Mouse (Mus musculus) myocyte (in vitro differentiated cells): ENCODE data around the gene Tssc4.

Source experiments
- MAX ChIP-seq: IDR thresholded peaks from one replicate; pipeline ENCODE4 v1.6.1; 2011; ENCODE audit warnings: low read depth, mild to moderate bottlenecking, control low read depth
- MYOD1 ChIP-seq, 3 experiments: IDR thresholded peaks; one replicate each; pipeline ENCODE4 v1.6.1; 2011; ENCODE audit warnings: control low read depth in 2 of 3, low read depth in 2 of 3, mild to moderate bottlenecking in 2 of 3, moderate library complexity in 1 of 3; ENCODE audit not compliant: insufficient read length in 2 of 3, control insufficient read depth in 1 of 3
- MYOG ChIP-seq, 3 experiments: IDR thresholded peaks; one replicate each; pipeline ENCODE4 v1.6.1; 2011; ENCODE audit warnings: control low read depth in 2 of 3, low read depth in 2 of 3, mild to moderate bottlenecking in 2 of 3; ENCODE audit not compliant: insufficient read length in 2 of 3, control insufficient read depth in 1 of 3, insufficient read depth in 1 of 3
- POLR2A ChIP-seq: IDR thresholded peaks from one replicate; pipeline ENCODE4 v1.6.1; 2011; ENCODE audit warnings: low read depth, mild to moderate bottlenecking, control low read depth, moderate library complexity; ENCODE audit not compliant: insufficient read length
- POLR2AphosphoS2 ChIP-seq: IDR thresholded peaks from one replicate; pipeline ENCODE4 v1.6.1; 2011; ENCODE audit warnings: low read depth, control low read depth; ENCODE audit not compliant: insufficient read length
- REST ChIP-seq: IDR thresholded peaks from one replicate; pipeline ENCODE4 v1.6.1; 2011; ENCODE audit warnings: mild to moderate bottlenecking, control low read depth, moderate library complexity; ENCODE audit not compliant: insufficient read depth, insufficient read length
- SRF ChIP-seq: IDR thresholded peaks from one replicate; pipeline ENCODE4 v1.6.1; 2011; ENCODE audit warnings: low read depth; ENCODE audit not compliant: control insufficient read depth, insufficient read length
- TCF12 ChIP-seq: IDR thresholded peaks from one replicate; pipeline ENCODE4 v1.6.1; 2011; ENCODE audit warnings: mild to moderate bottlenecking, control low read depth; ENCODE audit not compliant: poor library complexity, insufficient read depth, severe bottlenecking
- TCF3 ChIP-seq: IDR thresholded peaks from one replicate; pipeline ENCODE4 v1.6.1; 2011; ENCODE audit warnings: low read depth, control low read depth; ENCODE audit not compliant: insufficient read length
- USF1 ChIP-seq: IDR thresholded peaks from one replicate; pipeline ENCODE4 v1.6.1; 2011; ENCODE audit warnings: low read depth, mild to moderate bottlenecking, control low read depth, moderate library complexity

DNA sequence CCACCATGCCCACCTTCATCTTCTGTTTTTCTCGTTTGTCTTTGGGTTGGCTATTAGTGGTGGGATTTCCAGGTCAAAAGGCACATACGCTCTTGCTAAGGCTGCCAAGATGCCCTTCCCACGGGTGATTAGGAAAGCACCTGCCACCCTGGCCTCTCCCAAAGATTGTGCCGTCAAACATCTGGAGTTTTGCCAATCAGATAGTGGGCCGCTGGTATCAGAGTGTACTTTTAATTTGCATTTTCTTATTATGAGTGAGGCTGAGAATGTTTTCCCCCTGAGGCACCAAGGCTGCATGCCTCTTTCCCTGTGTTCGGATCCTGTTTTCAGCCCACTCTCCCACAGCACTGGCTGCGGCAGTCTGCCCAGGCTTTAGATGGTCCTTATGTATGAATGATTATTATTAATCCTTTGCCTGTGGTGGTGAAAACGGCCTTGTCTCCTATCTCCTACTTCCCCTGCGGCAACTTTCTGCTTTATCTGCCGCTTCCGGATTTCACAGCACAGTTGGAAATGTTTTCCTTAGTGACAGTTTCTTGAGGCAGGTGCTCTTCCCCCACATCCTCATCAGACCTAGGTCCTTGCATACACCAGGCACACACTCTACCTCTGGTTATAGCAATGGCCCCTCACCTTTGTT, 36.3 kb downstream of the Tssc4 start:
- TF ChIP-seq MYOG (IDR thresholded peaks at IDR 0.05; ENCODE audit: control insufficient read depth in 1 of 3, insufficient read depth in 1 of 3, insufficient read length in 2 of 3, low read depth in 2 of 3) (no peak), POLR2A (no peak), POLR2AphosphoS2 (no peak), SRF (no peak), USF1 (no peak), TCF12 (no peak), TCF3 (no peak), MAX (no peak), REST (no peak), MYOD1 (IDR thresholded peaks at IDR 0.05; ENCODE audit: control insufficient read depth in 1 of 3, insufficient read length in 2 of 3, low read depth in 2 of 3) (no peak)
